Mouse (Mus musculus): ENCODE data around the gene Tgif2lx1.
"Not testable (repeated sequence)": the region's sequence is repeated elsewhere in the genome, so short reads cannot be mapped to it uniquely, and the experiment has no call there.

The Tgif2lx1 gene

DNA sequence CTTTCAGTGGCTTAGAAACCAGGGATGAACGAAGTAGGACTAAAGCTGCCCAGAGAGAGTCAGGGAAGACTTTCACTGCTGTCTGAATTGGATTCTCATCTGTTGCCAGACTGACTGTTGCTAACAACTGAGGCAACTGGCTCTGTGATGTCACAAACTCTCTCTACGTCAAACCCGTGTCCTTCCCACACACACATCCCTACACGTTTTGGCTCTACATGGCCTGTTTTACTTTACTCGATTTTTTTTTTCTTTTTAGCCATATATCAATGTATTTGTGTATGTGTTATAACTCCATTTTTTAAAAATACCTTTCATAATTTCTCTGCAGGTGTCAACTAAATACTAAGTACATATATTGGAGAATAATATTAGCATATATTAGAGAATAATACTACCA, at the start of gene Tgif2lx1:
Gene Tgif2lx1 (minus strand): TSS at position 101 of the 400 bp plus-strand sequence.
- in situ Hi-C loops (cut with MboI, MseI), result not testable (repeated sequence)
